Mouse (Mus musculus): ENCODE measurements at regions not wholly inside any gene's neighbourhood (a gene's known extent, or its start where the extent isn't known, plus 50 kb on each side); places are given as distances from the start of the nearest gene placed in this dataset.
A peak's percentile ranks its signal among the peaks of the same experiment; 100 is the strongest.
"Not testable (repeated sequence)": the region's sequence is repeated elsewhere in the genome, so short reads cannot be mapped to it uniquely, and the experiment has no call there.

GRCm38 (mm10) chr17:3027376-3027775, 87.4 kb upstream of the Scaf8 start:
- no peaks in the 10 kb centered on the region for H3K36me3 ChIP-seq (replicated peaks; ENCODE audit: control insufficient read depth, insufficient read depth, low read depth)
- no peaks in the 10 kb centered on the region for H3K27me3 ChIP-seq (ENCODE audit: control insufficient read depth, insufficient read depth, low read length)
- H3K9me3 ChIP-seq (ENCODE audit: control insufficient read depth, low read length): no peaks in the 10 kb centered on the region; the same call in 1 of the 2 replicates
- no peak for DNase-seq (ENCODE audit: low read depth in 3 of 3, low spot score in 3 of 3)
- no peak overlapping the region for H3K27ac ChIP-seq
- WGBS (ENCODE audit: insufficient replicate concordance): 48% methylated on average over 4 of the region's 4 CpGs
- ATAC-seq (ENCODE audit: insufficient read depth): no peak
- no peak overlapping the region for H3K4me3 ChIP-seq (ENCODE audit: insufficient read depth in 1 of 2, low read depth in 2 of 2, low read length in 2 of 2)
- no peak overlapping the region for H3K9ac ChIP-seq (replicated peaks)
- H3K4me2 ChIP-seq (ENCODE audit: low read depth): no peak overlapping the region
- no peaks in the 10 kb centered on the region for H3K4me1 ChIP-seq (replicated peaks; ENCODE audit: control insufficient read depth in 2 of 2, insufficient read depth in 2 of 2, low read length in 1 of 2)
- TF ChIP-seq CTCF (IDR thresholded peaks at IDR 0.05; ENCODE audit: low read depth): no peak
- no peak for TF ChIP-seq EP300 (IDR thresholded peaks at IDR 0.05; ENCODE audit: low read depth)

GRCm38 (mm10) chr17:3029750-3030149, 85.0 kb upstream of the Scaf8 start:
- not testable (repeated sequence) for DNase-seq (ENCODE audit: low read depth in 3 of 3, low spot score in 3 of 3); H3K27me3 ChIP-seq (ENCODE audit: control insufficient read depth, insufficient read depth, low read length); H3K27ac ChIP-seq; H3K4me1 ChIP-seq (replicated peaks; ENCODE audit: control insufficient read depth in 2 of 2, insufficient read depth in 2 of 2, low read length in 1 of 2); H3K9ac ChIP-seq (replicated peaks); H3K9me3 ChIP-seq (ENCODE audit: control insufficient read depth, low read length); H3K36me3 ChIP-seq (replicated peaks; ENCODE audit: control insufficient read depth, insufficient read depth, low read depth); H3K4me3 ChIP-seq (ENCODE audit: insufficient read depth in 1 of 2, low read depth in 2 of 2, low read length in 2 of 2); H3K4me2 ChIP-seq (ENCODE audit: low read depth)
- ATAC-seq (ENCODE audit: insufficient read depth): peak; percentile 56
- 38% methylated on average over 2 of the region's 2 CpGs for WGBS (ENCODE audit: insufficient replicate concordance)

GRCm38 (mm10) chr17:3035099-3035498, 79.7 kb upstream of the Scaf8 start:
- no peak for DNase-seq (ENCODE audit: low read depth in 3 of 3, low spot score in 3 of 3)
- H3K4me1 ChIP-seq (replicated peaks; ENCODE audit: control insufficient read depth in 2 of 2, insufficient read depth in 2 of 2, low read length in 1 of 2): no peaks in the 10 kb centered on the region
- H3K36me3 ChIP-seq (replicated peaks; ENCODE audit: control insufficient read depth, insufficient read depth, low read depth): no peaks in the 10 kb centered on the region
- WGBS (ENCODE audit: insufficient replicate concordance): 26% methylated on average over 2 of the region's 2 CpGs
- no peak overlapping the region for H3K27ac ChIP-seq
- no peak overlapping the region for H3K4me3 ChIP-seq (ENCODE audit: insufficient read depth in 1 of 2, low read depth in 2 of 2, low read length in 2 of 2)
- H3K9ac ChIP-seq (replicated peaks): no peak overlapping the region
- no peaks in the 10 kb centered on the region for H3K27me3 ChIP-seq (ENCODE audit: control insufficient read depth, insufficient read depth, low read length)
- ATAC-seq (ENCODE audit: insufficient read depth): no peak
- no peak overlapping the region for H3K4me2 ChIP-seq (ENCODE audit: low read depth)
- TF ChIP-seq CTCF (IDR thresholded peaks at IDR 0.05; ENCODE audit: low read depth) (no peak), EP300 (IDR thresholded peaks at IDR 0.05; ENCODE audit: low read depth) (no peak)
- H3K9me3 ChIP-seq (ENCODE audit: control insufficient read depth, low read length): no peaks in the 10 kb centered on the region

GRCm38 (mm10) chr17:3037145-3037870, 77.5 kb upstream of the Scaf8 start:
- no peaks in the 10 kb centered on the region for H3K9me3 ChIP-seq (ENCODE audit: control insufficient read depth, low read length)
- no peak overlapping the region for H3K9ac ChIP-seq (replicated peaks)
- no peak for TF ChIP-seq EP300 (IDR thresholded peaks at IDR 0.05; ENCODE audit: low read depth)
- TF ChIP-seq CTCF (IDR thresholded peaks at IDR 0.05; ENCODE audit: low read depth): no peak
- ATAC-seq (ENCODE audit: insufficient read depth) (no peak), DNase-seq (ENCODE audit: low read depth in 3 of 3, low spot score in 3 of 3) (no peak)
- no peaks in the 10 kb centered on the region for H3K36me3 ChIP-seq (replicated peaks; ENCODE audit: control insufficient read depth, insufficient read depth, low read depth)
- no peak overlapping the region for H3K4me2 ChIP-seq (ENCODE audit: low read depth)
- no peak overlapping the region for H3K4me3 ChIP-seq (ENCODE audit: insufficient read depth in 1 of 2, low read depth in 2 of 2, low read length in 2 of 2)
- no peak overlapping the region for H3K27ac ChIP-seq
- no peaks in the 10 kb centered on the region for H3K4me1 ChIP-seq (replicated peaks; ENCODE audit: control insufficient read depth in 2 of 2, insufficient read depth in 2 of 2, low read length in 1 of 2)
- no peaks in the 10 kb centered on the region for H3K27me3 ChIP-seq (ENCODE audit: control insufficient read depth, insufficient read depth, low read length)
- 29% methylated on average over 3 of the region's 3 CpGs for WGBS (ENCODE audit: insufficient replicate concordance)

GRCm38 (mm10) chr17:3038067-3038466, 76.7 kb upstream of the Scaf8 start:
- H3K4me3 ChIP-seq (ENCODE audit: insufficient read depth in 1 of 2, low read depth in 2 of 2, low read length in 2 of 2): no peak overlapping the region
- H3K36me3 ChIP-seq (replicated peaks; ENCODE audit: control insufficient read depth, insufficient read depth, low read depth): no peaks in the 10 kb centered on the region
- no peak for DNase-seq (ENCODE audit: low read depth in 3 of 3, low spot score in 3 of 3)
- H3K9ac ChIP-seq (replicated peaks): no peak overlapping the region
- TF ChIP-seq CTCF (IDR thresholded peaks at IDR 0.05; ENCODE audit: low read depth) (no peak), EP300 (IDR thresholded peaks at IDR 0.05; ENCODE audit: low read depth) (no peak)
- 73% methylated on average over 1 of the region's 1 CpGs for WGBS (ENCODE audit: insufficient replicate concordance)
- no peaks in the 10 kb centered on the region for H3K27me3 ChIP-seq (ENCODE audit: control insufficient read depth, insufficient read depth, low read length)
- no peak overlapping the region for H3K27ac ChIP-seq
- no peaks in the 10 kb centered on the region for H3K4me1 ChIP-seq (replicated peaks; ENCODE audit: control insufficient read depth in 2 of 2, insufficient read depth in 2 of 2, low read length in 1 of 2)
- peak; percentile 29; the same call in 1 of the 2 replicates for ATAC-seq (ENCODE audit: insufficient read depth)
- H3K4me2 ChIP-seq (ENCODE audit: low read depth): no peak overlapping the region
- no peaks in the 10 kb centered on the region for H3K9me3 ChIP-seq (ENCODE audit: control insufficient read depth, low read length)

GRCm38 (mm10) chr17:3044520-3044919, 70.3 kb upstream of the Scaf8 start:
- not testable (repeated sequence) for H3K36me3 ChIP-seq (replicated peaks; ENCODE audit: control insufficient read depth, insufficient read depth, low read depth); ATAC-seq (ENCODE audit: insufficient read depth); DNase-seq (ENCODE audit: low read depth in 3 of 3, low spot score in 3 of 3); H3K4me2 ChIP-seq (ENCODE audit: low read depth); H3K4me1 ChIP-seq (replicated peaks; ENCODE audit: control insufficient read depth in 2 of 2, insufficient read depth in 2 of 2, low read length in 1 of 2); H3K4me3 ChIP-seq (ENCODE audit: insufficient read depth in 1 of 2, low read depth in 2 of 2, low read length in 2 of 2); H3K9ac ChIP-seq (replicated peaks); H3K27me3 ChIP-seq (ENCODE audit: control insufficient read depth, insufficient read depth, low read length); H3K27ac ChIP-seq; H3K9me3 ChIP-seq (ENCODE audit: control insufficient read depth, low read length)
- 77% methylated on average over 20 of the region's 20 CpGs for WGBS (ENCODE audit: insufficient replicate concordance)

GRCm38 (mm10) chr17:3053859-3054258, 60.9 kb upstream of the Scaf8 start:
- DNase-seq (ENCODE audit: low read depth in 3 of 3, low spot score in 3 of 3); H3K9me3 ChIP-seq (ENCODE audit: control insufficient read depth, low read length); H3K4me3 ChIP-seq (ENCODE audit: insufficient read depth in 1 of 2, low read depth in 2 of 2, low read length in 2 of 2); H3K27ac ChIP-seq; H3K4me2 ChIP-seq (ENCODE audit: low read depth); H3K27me3 ChIP-seq (ENCODE audit: control insufficient read depth, insufficient read depth, low read length); ATAC-seq (ENCODE audit: insufficient read depth); H3K9ac ChIP-seq (replicated peaks); H3K36me3 ChIP-seq (replicated peaks; ENCODE audit: control insufficient read depth, insufficient read depth, low read depth); H3K4me1 ChIP-seq (replicated peaks; ENCODE audit: control insufficient read depth in 2 of 2, insufficient read depth in 2 of 2, low read length in 1 of 2): not testable (repeated sequence)
- WGBS (ENCODE audit: insufficient replicate concordance): 60% methylated on average over 4 of the region's 4 CpGs

- H3K4me3 ChIP-seq (ENCODE audit: insufficient read depth in 1 of 2, low read depth in 2 of 2, low read length in 2 of 2); H3K9me3 ChIP-seq (ENCODE audit: control insufficient read depth, low read length); ATAC-seq (ENCODE audit: insufficient read depth); H3K36me3 ChIP-seq (replicated peaks; ENCODE audit: control insufficient read depth, insufficient read depth, low read depth); DNase-seq (ENCODE audit: low read depth in 3 of 3, low spot score in 3 of 3); H3K27ac ChIP-seq; H3K27me3 ChIP-seq (ENCODE audit: control insufficient read depth, insufficient read depth, low read length); H3K4me2 ChIP-seq (ENCODE audit: low read depth); H3K9ac ChIP-seq (replicated peaks); H3K4me1 ChIP-seq (replicated peaks; ENCODE audit: control insufficient read depth in 2 of 2, insufficient read depth in 2 of 2, low read length in 1 of 2): not testable (repeated sequence)
- 37% methylated on average over 8 of the region's 8 CpGs for WGBS (ENCODE audit: insufficient replicate concordance)
Measured at GRCm38 (mm10) chr17:3054848-3055247, 59.9 kb upstream of the Scaf8 start.

All from liver, embryonic 14.5 days (tissue).